Mouse (Mus musculus): Measurements from ENCODE around the gene Mettl8. TPM values are rescaled to one million over a fixed set of nuclear protein-coding genes. Genes with fewer than 3 reads are reported as not detected.

The Mettl8 gene
- polyA plus RNA-seq, 1 experiment from 2014 or later, result 18.6 TPM

DNA sequence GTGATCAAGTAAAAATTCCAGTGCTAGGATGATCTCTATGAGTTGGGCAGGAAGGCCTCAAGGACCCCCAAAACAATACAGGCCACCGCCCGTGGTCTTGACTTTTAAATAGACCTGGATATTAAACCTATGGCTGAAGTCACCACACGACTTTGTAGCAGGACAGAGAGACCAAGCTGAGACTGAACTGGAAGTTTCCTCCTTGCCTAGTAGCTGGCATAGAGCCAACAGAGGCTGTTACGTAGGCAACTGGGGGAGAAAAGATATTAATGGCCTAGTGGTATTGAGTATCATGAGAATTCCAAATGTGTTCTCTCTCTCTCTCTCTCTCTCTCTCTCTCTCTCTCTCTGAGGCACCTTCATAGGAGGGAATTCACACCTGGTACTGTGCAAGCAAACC is 51.0 kb downstream of the Mettl8 start:
- Histone ChIP-seq H3K9me3 (peaks cover 2% of the 10 kb centered on the region; the same call in 1 of the 2 replicates), H3K9ac (no peak overlapping the region), H3K4me2 (no peak overlapping the region), H3K27me3 (no peaks in the 10 kb centered on the region), H3K4me1 (replicated peaks) (peaks cover 5% of the 10 kb centered on the region; the same call in 1 of the 2 replicates), H3K4me3 (no peak overlapping the region), H3K36me3 (no peaks in the 10 kb centered on the region), H3K27ac (replicated peaks) (no peak overlapping the region)
- WGBS, result 71% methylated on average over 4 of the region's 4 CpGs
- no peak for ATAC-seq (ENCODE audit: low read depth)

DNA sequence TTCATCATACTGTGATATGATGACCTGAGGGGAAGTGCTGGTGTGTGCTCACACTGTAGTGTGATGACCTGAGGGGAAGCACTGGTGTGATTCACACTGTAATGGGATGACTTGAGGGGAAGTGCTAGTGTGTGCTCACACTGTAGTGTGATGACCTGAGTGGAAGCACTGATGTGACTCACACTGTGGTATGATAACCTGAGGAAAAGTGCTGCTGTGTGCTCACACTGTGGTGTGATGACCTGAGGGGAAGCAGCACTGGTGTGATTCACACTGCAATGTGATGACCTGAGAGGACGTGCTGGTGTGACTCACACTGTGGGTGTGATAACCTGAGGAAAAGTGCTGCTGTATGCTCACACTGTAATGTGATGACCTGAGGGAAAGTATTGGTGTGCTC is 52.9 kb downstream of the Mettl8 start:
- Histone ChIP-seq H3K9ac (no peak overlapping the region), H3K4me3 (no peak overlapping the region), H3K4me1 (replicated peaks) (peaks cover 5% of the 10 kb centered on the region; the same call in 1 of the 2 replicates), H3K36me3 (no peaks in the 10 kb centered on the region), H3K27me3 (no peaks in the 10 kb centered on the region), H3K9me3 (no peaks in the 10 kb centered on the region), H3K4me2 (no peak overlapping the region), H3K27ac (replicated peaks) (no peak overlapping the region)
- 83% methylated on average over 1 of the region's 1 CpGs for WGBS
- ATAC-seq (ENCODE audit: low read depth), result no peak

GRCm38 (mm10) chr2:70998771-70999170 is 56.6 kb downstream of the Mettl8 start:
- Histone ChIP-seq H3K27ac (replicated peaks) (no peak overlapping the region), H3K4me3 (no peak overlapping the region), H3K36me3 (no peaks in the 10 kb centered on the region), H3K4me1 (replicated peaks) (no peaks in the 10 kb centered on the region), H3K4me2 (no peak overlapping the region), H3K9me3 (no peaks in the 10 kb centered on the region), H3K9ac (no peak overlapping the region), H3K27me3 (no peaks in the 10 kb centered on the region)
- WGBS, result 87% methylated on average over 2 of the region's 2 CpGs
- ATAC-seq (ENCODE audit: low read depth), result no peak

DNA sequence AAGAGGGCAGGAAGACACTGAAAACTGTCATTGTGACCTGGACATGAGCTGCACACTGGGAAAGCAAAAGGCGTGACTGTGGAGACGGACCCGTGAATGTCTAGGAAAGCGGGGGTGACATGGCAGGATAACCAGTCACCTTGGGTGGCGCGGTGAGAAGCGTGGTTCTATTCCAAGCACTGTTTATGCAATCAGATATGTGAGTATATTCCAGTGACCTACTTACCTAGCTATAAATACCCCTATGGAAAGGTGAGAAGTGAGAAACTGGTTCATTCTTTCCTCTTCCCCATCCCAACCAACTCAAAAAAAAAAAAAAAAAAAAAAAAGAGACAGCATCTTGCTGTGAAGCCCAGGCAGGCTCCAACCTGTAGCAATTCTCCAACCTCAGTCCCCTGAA is 58.9 kb downstream of the Mettl8 start:
- no peak overlapping the region for H3K4me3 ChIP-seq
- H3K27ac ChIP-seq (replicated peaks), result no peak overlapping the region
- H3K9ac ChIP-seq, result no peak overlapping the region
- no peaks in the 10 kb centered on the region for H3K9me3 ChIP-seq
- WGBS, result 95% methylated on average over 7 of the region's 7 CpGs
- no peaks in the 10 kb centered on the region for H3K4me1 ChIP-seq (replicated peaks)
- no peak overlapping the region for H3K4me2 ChIP-seq
- H3K27me3 ChIP-seq, result no peaks in the 10 kb centered on the region
- no peaks in the 10 kb centered on the region for H3K36me3 ChIP-seq
- no peak for ATAC-seq (ENCODE audit: low read depth)

- no peak overlapping the region for H3K4me3 ChIP-seq
- H3K9me3 ChIP-seq, result no peaks in the 10 kb centered on the region
- no peak overlapping the region for H3K9ac ChIP-seq
- H3K36me3 ChIP-seq, result no peaks in the 10 kb centered on the region
- WGBS, result 98% methylated on average over 4 of the region's 4 CpGs
- ATAC-seq (ENCODE audit: low read depth), result no peak
- no peak overlapping the region for H3K4me2 ChIP-seq
- H3K27me3 ChIP-seq, result no peaks in the 10 kb centered on the region
- H3K27ac ChIP-seq (replicated peaks), result no peak overlapping the region
- H3K4me1 ChIP-seq (replicated peaks), result no peaks in the 10 kb centered on the region
Observed at GRCm38 (mm10) chr2:70995900-70996299, 59.5 kb downstream of the Mettl8 start.

- 78% methylated on average over 3 of the region's 3 CpGs for WGBS
- Histone ChIP-seq H3K4me1 (replicated peaks) (peaks cover 17% of the 10 kb centered on the region), H3K36me3 (no peaks in the 10 kb centered on the region), H3K27me3 (no peaks in the 10 kb centered on the region), H3K9ac (no peak overlapping the region), H3K27ac (replicated peaks) (no peak overlapping the region), H3K4me3 (no peak overlapping the region), H3K9me3 (no peaks in the 10 kb centered on the region), H3K4me2 (no peak overlapping the region)
- ATAC-seq (ENCODE audit: low read depth), result no peak
Observed at GRCm38 (mm10) chr2:70993740-70994139, 61.6 kb downstream of the Mettl8 start.

- Histone ChIP-seq H3K27ac (replicated peaks) (no peak overlapping the region), H3K4me1 (replicated peaks) (peaks cover 17% of the 10 kb centered on the region), H3K4me3 (no peak overlapping the region), H3K9ac (no peak overlapping the region), H3K9me3 (no peaks in the 10 kb centered on the region), H3K27me3 (no peaks in the 10 kb centered on the region), H3K36me3 (no peaks in the 10 kb centered on the region), H3K4me2 (no peak overlapping the region)
- ATAC-seq (ENCODE audit: low read depth), result no peak
- WGBS, result 86% methylated on average over 2 of the region's 2 CpGs
Observed at GRCm38 (mm10) chr2:70992715-70993114, 62.7 kb downstream of the Mettl8 start.

DNA sequence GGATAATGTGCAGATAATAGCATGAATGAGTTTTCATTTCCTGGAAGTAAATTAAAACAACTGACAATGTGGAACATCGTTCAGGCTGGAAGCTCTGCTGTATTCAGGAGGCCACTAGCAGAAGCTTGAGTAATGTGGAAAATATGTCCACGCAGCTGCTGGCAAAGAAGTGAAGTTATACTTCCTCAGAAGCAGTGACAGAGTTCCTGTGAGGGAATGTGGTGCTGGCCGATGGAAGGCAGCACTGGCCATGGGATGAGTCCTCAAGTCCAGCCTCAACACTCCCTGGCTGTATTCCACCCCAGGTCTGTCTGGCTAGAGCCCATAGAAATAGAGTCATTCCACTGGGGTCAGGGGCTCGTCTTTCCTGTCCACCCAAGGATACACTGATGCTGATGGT is 65.2 kb downstream of the Mettl8 start:
- WGBS, result 73% methylated on average over 4 of the region's 4 CpGs
- ATAC-seq (ENCODE audit: low read depth), result no peak
- Histone ChIP-seq H3K36me3 (no peaks in the 10 kb centered on the region), H3K4me3 (no peak overlapping the region), H3K27me3 (no peaks in the 10 kb centered on the region), H3K4me2 (no peak overlapping the region), H3K4me1 (replicated peaks) (peaks cover 20% of the 10 kb centered on the region), H3K9ac (no peak overlapping the region), H3K9me3 (no peaks in the 10 kb centered on the region), H3K27ac (replicated peaks) (no peak overlapping the region)

GRCm38 (mm10) chr2:70989201-70990191 is 65.9 kb downstream of the Mettl8 start:
- H3K27me3 ChIP-seq, result no peaks in the 10 kb centered on the region
- H3K9ac ChIP-seq, result no peak overlapping the region
- peaks cover 20% of the 10 kb centered on the region for H3K4me1 ChIP-seq (replicated peaks)
- H3K4me3 ChIP-seq, result no peak overlapping the region
- H3K4me2 ChIP-seq, result no peak overlapping the region
- no peaks in the 10 kb centered on the region for H3K36me3 ChIP-seq
- ATAC-seq (ENCODE audit: low read depth), result no peak; the same call in 1 of the 2 replicates
- H3K27ac ChIP-seq (replicated peaks), result peak overlapping the region; percentile 56
- WGBS, result 76% methylated on average over 17 of the region's 17 CpGs
- H3K9me3 ChIP-seq, result no peaks in the 10 kb centered on the region

- H3K9me3 ChIP-seq, result no peaks in the 10 kb centered on the region
- no peak overlapping the region for H3K27ac ChIP-seq (replicated peaks)
- no peak overlapping the region for H3K9ac ChIP-seq
- WGBS, result 86% methylated on average over 5 of the region's 5 CpGs
- no peak for ATAC-seq (ENCODE audit: low read depth)
- H3K36me3 ChIP-seq, result peaks cover 3% of the 10 kb centered on the region; the same call in 1 of the 2 replicates
- H3K4me3 ChIP-seq, result no peak overlapping the region
- H3K4me2 ChIP-seq, result no peak overlapping the region
- H3K27me3 ChIP-seq, result no peaks in the 10 kb centered on the region
- H3K4me1 ChIP-seq (replicated peaks), result no peaks in the 10 kb centered on the region
Observed at GRCm38 (mm10) chr2:70978271-70978670, 77.1 kb downstream of the Mettl8 start.

DNA sequence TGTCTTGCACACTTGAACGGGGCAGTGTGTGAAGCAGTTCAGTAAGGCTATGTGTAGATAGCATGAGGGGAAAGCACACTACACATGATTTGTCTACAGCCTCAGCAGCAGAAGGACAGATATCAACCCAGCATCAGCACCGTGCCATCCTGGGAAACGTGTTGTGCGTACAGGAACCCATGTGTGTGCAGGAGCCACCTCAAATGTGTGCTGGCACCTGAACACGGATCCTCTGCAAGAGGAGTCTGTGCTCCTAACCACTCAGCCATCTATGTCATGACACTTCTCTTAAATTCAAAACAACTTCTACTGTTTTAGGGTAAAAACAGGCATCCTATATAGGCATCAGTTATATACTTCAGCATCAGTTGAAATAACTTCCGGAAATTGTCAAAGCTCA is 80.6 kb downstream of the Mettl8 start:
- no peak for ATAC-seq (ENCODE audit: low read depth)
- H3K9me3 ChIP-seq, result no peaks in the 10 kb centered on the region
- H3K4me3 ChIP-seq, result no peak overlapping the region
- H3K36me3 ChIP-seq, result peaks cover 1% of the 10 kb centered on the region; the same call in 1 of the 2 replicates
- no peaks in the 10 kb centered on the region for H3K27me3 ChIP-seq
- no peak overlapping the region for H3K4me2 ChIP-seq
- no peak overlapping the region for H3K27ac ChIP-seq (replicated peaks)
- no peak overlapping the region for H3K9ac ChIP-seq
- 91% methylated on average over 6 of the region's 6 CpGs for WGBS
- H3K4me1 ChIP-seq (replicated peaks), result no peaks in the 10 kb centered on the region; the same call in 1 of the 2 replicates

GRCm38 (mm10) chr2:70972795-70973518 is 82.4 kb downstream of the Mettl8 start:
- Histone ChIP-seq H3K4me1 (replicated peaks) (no peaks in the 10 kb centered on the region; the same call in 1 of the 2 replicates), H3K27me3 (no peaks in the 10 kb centered on the region), H3K4me3 (no peak overlapping the region), H3K9ac (0 out of 2 replicates have a peak overlapping the region, but pooled peaks have one; percentile 34), H3K36me3 (no peaks in the 10 kb centered on the region), H3K27ac (replicated peaks) (no peak overlapping the region), H3K4me2 (no peak overlapping the region), H3K9me3 (no peaks in the 10 kb centered on the region)
- no peak for ATAC-seq (ENCODE audit: low read depth)
- 62% methylated on average over 16 of the region's 16 CpGs for WGBS
